In genomic region chr11:106076321-106076720, GRCm38 (mm10) we compare ENCODE assay signal across 8 mouse cellular contexts. TPM values are rescaled to one million over a fixed set of nuclear protein-coding genes. Genes with fewer than 3 reads are reported as not detected.
A peak's percentile ranks its signal among the peaks of the same experiment; 100 is the strongest.
DNase-seq lines count a peak whose midpoint lies in the region; ATAC-seq and TF ChIP-seq lines count a peak whose summit lies in the region.

No protein-coding gene starts in this region.

- no peaks in the 10 kb centered on the region for H3K4me1 ChIP-seq in bone marrow, adult 2 months (ENCODE audit: control insufficient read depth, insufficient read depth, low read length)
- H3K4me1 ChIP-seq in forebrain, embryonic 14.5 days (ENCODE audit: control insufficient read depth, insufficient read depth, low read length) = no peaks in the 10 kb centered on the region
- no peaks in the 10 kb centered on the region for H3K4me1 ChIP-seq in intestine, embryonic 15.5 days (replicated peaks)
- no peaks in the 10 kb centered on the region for H3K4me1 ChIP-seq in liver, embryonic 16.5 days (ENCODE audit: control insufficient read depth, low read depth, low read length)

- peak; percentile 89 for TF ChIP-seq CTCF in bone marrow, adult 2 months (IDR thresholded peaks at IDR 0.05; ENCODE audit: control insufficient read depth, insufficient read depth, low read length)

- no peak for ATAC-seq in forebrain, embryonic 14.5 days
- ATAC-seq in intestine, embryonic 15.5 days = peak; percentile 47; the same call in 1 of the 2 replicates
- peak; percentile 50 for ATAC-seq in liver, embryonic 16.5 days (ENCODE audit: low read depth)

- no peak overlapping the region for H3K27ac ChIP-seq in bone marrow, adult 2 months (ENCODE audit: control insufficient read depth, insufficient read depth, low read depth, low read length, poor library complexity)
- H3K27ac ChIP-seq in forebrain, embryonic 14.5 days (ENCODE audit: low read depth, low read length) = no peak overlapping the region
- H3K27ac ChIP-seq in intestine, embryonic 15.5 days = no peak overlapping the region
- no peak overlapping the region for H3K27ac ChIP-seq in liver, embryonic 16.5 days (ENCODE audit: low read length)

- H3K27me3 ChIP-seq in forebrain, embryonic 14.5 days (replicated peaks; ENCODE audit: control insufficient read depth, insufficient read depth, low read length) = no peaks in the 10 kb centered on the region
- no peaks in the 10 kb centered on the region for H3K27me3 ChIP-seq in intestine, embryonic 15.5 days (replicated peaks)
- no peaks in the 10 kb centered on the region for H3K27me3 ChIP-seq in liver, embryonic 16.5 days (ENCODE audit: control insufficient read depth, insufficient read depth, low read depth, low read length)

- no peak overlapping the region for H3K4me3 ChIP-seq in bone marrow, adult 2 months (replicated peaks; ENCODE audit: control insufficient read depth, low read depth, low read length)
- no peak overlapping the region for H3K4me3 ChIP-seq in forebrain, embryonic 14.5 days (ENCODE audit: low read depth, low read length)
- H3K4me3 ChIP-seq in intestine, embryonic 15.5 days (replicated peaks) = no peak overlapping the region
- H3K4me3 ChIP-seq in liver, embryonic 16.5 days (ENCODE audit: low read depth, low read length) = no peak overlapping the region

- H3K4me2 ChIP-seq in forebrain, embryonic 14.5 days (ENCODE audit: low read length) = no peak overlapping the region
- H3K4me2 ChIP-seq in intestine, embryonic 15.5 days (replicated peaks) = no peak overlapping the region
- H3K4me2 ChIP-seq in liver, embryonic 16.5 days (ENCODE audit: low read depth, low read length) = no peak overlapping the region

- WGBS in bone marrow, adult 2 months = under 1% methylated on average over 4 of the region's 4 CpGs
- 5% methylated on average over 4 of the region's 4 CpGs for WGBS in forebrain, embryonic 14.5 days
- WGBS in intestine, embryonic 15.5 days = 3% methylated on average over 4 of the region's 4 CpGs
- under 1% methylated on average over 4 of the region's 4 CpGs for WGBS in liver, embryonic 16.5 days (ENCODE audit: insufficient replicate concordance)

- H3K9ac ChIP-seq in forebrain, embryonic 14.5 days (ENCODE audit: low read length) = no peak overlapping the region
- no peak overlapping the region for H3K9ac ChIP-seq in intestine, embryonic 15.5 days
- H3K9ac ChIP-seq in liver, embryonic 16.5 days (ENCODE audit: low read depth, low read length) = no peak overlapping the region

- peak; percentile 43 for DNase-seq in 3134 (ENCODE audit: extremely low read depth, insufficient read length, low spot score)
- DNase-seq in CD4-positive, CD25-positive, alpha-beta regulatory T cell, adult 2 months (ENCODE audit: low read depth, low spot score) = peak; percentile 92
- peak; percentile 78 for DNase-seq in forebrain, embryonic 14.5 days (ENCODE audit: low spot score)
- peak; percentile 46 for DNase-seq in retina, postnatal 7 days (ENCODE audit: low read depth, low spot score)
- peak; percentile 63 for DNase-seq in yolk sac, embryonic 10.5 days (ENCODE audit: low spot score)

- peaks cover 21% of the 10 kb centered on the region for H3K36me3 ChIP-seq in forebrain, embryonic 14.5 days (ENCODE audit: control insufficient read depth, insufficient read depth, low read length)
- peaks cover 5% of the 10 kb centered on the region; the same call in 1 of the 2 replicates for H3K36me3 ChIP-seq in intestine, embryonic 15.5 days
- peaks cover 6% of the 10 kb centered on the region for H3K36me3 ChIP-seq in liver, embryonic 16.5 days (ENCODE audit: control insufficient read depth, insufficient read depth)

- TF ChIP-seq POLR2A in bone marrow, adult 2 months (IDR thresholded peaks at IDR 0.05; ENCODE audit: borderline replicate concordance, control insufficient read depth, low read depth, low read length) = no peak

- H3K9me3 ChIP-seq in forebrain, embryonic 14.5 days (replicated peaks; ENCODE audit: control insufficient read depth, low read length) = no peaks in the 10 kb centered on the region
- no peaks in the 10 kb centered on the region for H3K9me3 ChIP-seq in intestine, embryonic 15.5 days
- H3K9me3 ChIP-seq in liver, embryonic 16.5 days (replicated peaks; ENCODE audit: control insufficient read depth, low read length) = no peaks in the 10 kb centered on the region

RNA-seq across cellular contexts. Expression of gene Map3k3, which starts 8.1 kb away (rescaled TPM):
- 7.3 and 14.4 TPM in 2 replicates for polyA plus RNA-seq in bone marrow, adult 2 months (2011; ENCODE audit: insufficient read depth, insufficient read length, low replicate concordance, missing spikeins)
- 9.0 and 11.0 TPM in 2 replicates for polyA plus RNA-seq in forebrain, embryonic 14.5 days (2014; fragmentation: Nextera tagmentation; extraction: Ambion mirVana)
- polyA plus RNA-seq in intestine, embryonic 15.5 days (2015; fragmentation: Nextera tagmentation; extraction: Ambion mirVana) = 14.2 and 18.0 TPM in 2 replicates
- polyA plus RNA-seq in liver, embryonic 16.5 days (2015; fragmentation: Nextera tagmentation; extraction: Ambion mirVana) = 2.4 and 3.6 TPM in 2 replicates

RNA-seq across cellular contexts. Expression of gene Taco1, which starts 10.5 kb away (rescaled TPM):
- 6.6 and 11.8 TPM in 2 replicates for polyA plus RNA-seq in bone marrow, adult 2 months (2011; ENCODE audit: insufficient read depth, insufficient read length, low replicate concordance, missing spikeins)
- 5.7 and 7.0 TPM in 2 replicates for polyA plus RNA-seq in forebrain, embryonic 14.5 days (2014; fragmentation: Nextera tagmentation; extraction: Ambion mirVana)
- polyA plus RNA-seq in intestine, embryonic 15.5 days (2015; fragmentation: Nextera tagmentation; extraction: Ambion mirVana) = 12.0 and 14.0 TPM in 2 replicates
- 5.6 and 6.4 TPM in 2 replicates for polyA plus RNA-seq in liver, embryonic 16.5 days (2015; fragmentation: Nextera tagmentation; extraction: Ambion mirVana)

RNA-seq across cellular contexts. Expression of gene Dcaf7, which starts 39.6 kb away (rescaled TPM):
- 15.9 and 16.9 TPM in 2 replicates for polyA plus RNA-seq in bone marrow, adult 2 months (2011; ENCODE audit: insufficient read depth, insufficient read length, low replicate concordance, missing spikeins)
- 76.2 and 93.6 TPM in 2 replicates for polyA plus RNA-seq in forebrain, embryonic 14.5 days (2014; fragmentation: Nextera tagmentation; extraction: Ambion mirVana)
- 51.6 and 52.3 TPM in 2 replicates for polyA plus RNA-seq in intestine, embryonic 15.5 days (2015; fragmentation: Nextera tagmentation; extraction: Ambion mirVana)
- 25.1 and 27.5 TPM in 2 replicates for polyA plus RNA-seq in liver, embryonic 16.5 days (2015; fragmentation: Nextera tagmentation; extraction: Ambion mirVana)
